Mouse (Mus musculus) spleen, postnatal 0 days (tissue): Measurements from ENCODE around the gene Klra7. TPM values are rescaled to one million over a fixed set of nuclear protein-coding genes. Genes with fewer than 3 reads are reported as not detected.

ENCODE experiments used
- polyA plus RNA-seq: library from polyadenylated mRNA; unstranded; fragments of >200 nt; fragmentation: Nextera tagmentation; extraction: Ambion mirVana; gene quantifications from 2 replicates; pipeline ENCODE4 v1.2.1, GENCODE M21; 2015

Gene Klra7
- polyA plus RNA-seq, result not detected in 2 replicates

GRCm38 (mm10) chr6:130233222-130233621, at the start of gene Klra7:
Gene Klra7 (minus strand): TSS chr6:130233322.

GRCm38 (mm10) chr6:130281828-130282227, 48.7 kb upstream of the Klra7 start, which contains the start of gene Klra10:
Gene Klra10 (minus strand): TSS chr6:130281928.

DNA sequence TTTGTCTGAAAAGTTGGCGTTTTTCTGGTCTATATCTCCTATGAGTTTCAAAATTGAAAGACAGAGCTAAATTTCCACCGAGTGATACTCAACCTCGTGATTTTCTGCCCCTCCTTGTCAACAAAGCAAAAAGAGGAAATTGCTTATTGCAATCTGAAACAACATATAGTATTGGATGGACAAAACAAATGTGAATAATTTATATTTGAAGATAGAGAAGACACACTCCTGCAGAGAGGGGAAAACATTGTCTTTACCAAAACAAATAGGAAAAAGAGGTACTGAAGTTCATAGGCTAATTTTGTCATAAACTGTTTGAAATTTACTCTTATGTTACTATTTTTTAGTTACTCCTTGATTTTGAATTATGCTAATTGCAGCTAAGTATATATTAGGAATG, 40.1 kb downstream of the Klra7 start, which contains the start of gene Klra9:
Gene Klra9, minus strand, starts transcription at position 101 of the 400 bp plus-strand sequence.

Other genes starting within 250 kb of the Klra7 start
- not detected in 2 replicates for gene Klra6, start 206.4 kb downstream of the Klra7 start, polyA plus RNA-seq
- not detected in 2 replicates for gene Klra4, start 166.1 kb downstream of the Klra7 start, polyA plus RNA-seq
- not detected in 2 replicates for gene Klra8, start 103.4 kb downstream of the Klra7 start, polyA plus RNA-seq
- not detected in 2 replicates for gene Klra9, start 40.2 kb downstream of the Klra7 start, polyA plus RNA-seq
- not detected in 2 replicates for gene Klra10, start 48.6 kb upstream of the Klra7 start, polyA plus RNA-seq
- gene Klra3, start 104.3 kb upstream of the Klra7 start, polyA plus RNA-seq, result not detected in 2 replicates
- not detected in 2 replicates for gene Klra1, start 153.6 kb upstream of the Klra7 start, polyA plus RNA-seq